16 mouse cellular contexts compared by ENCODE assay signal in genomic region chr1:170829781-170830180, GRCm38 (mm10). TPM values are rescaled to one million over a fixed set of nuclear protein-coding genes. Genes with fewer than 3 reads are reported as not detected.
DNase-seq lines count a peak whose midpoint lies in the region.
"Had no signal": no experiment of that assay in that cellular context is flagged by ENCODE, and none has a peak within 500 bp of the region (broad histone marks: within the 10 kb centered on the region; RNA-seq: fewer than 3 reads in every experiment).

No protein-coding gene starts in this region.

- peak; percentile 45 for DNase-seq in heart, adult 11 months
- DNase-seq in heart, adult 8-10 months (ENCODE audit: low spot score) = no peak
- peak; percentile 66 for DNase-seq in 416B (ENCODE audit: low read depth)
- peak; percentile 8 for DNase-seq in fibroblast of lung, adult 2 months (ENCODE audit: low read depth)
- DNase-seq in testis, postnatal 10 days (ENCODE audit: low spot score) = no peak
- no peak for DNase-seq in lung, postnatal 4 days
- DNase-seq: adrenal gland, adult 2 months; adrenal gland, postnatal 10 days; cerebellum, adult 11 months; cerebellum, adult 18-20 months; cerebellum, adult 8-10 months; cerebellum, adult 9-11 months; cerebellum, postnatal 14 days; cerebellum, postnatal 36 days; embryo, embryonic 11 days had no signal

RNA-seq across cellular contexts. Expression of gene Atf6, which starts 37.8 kb away (rescaled TPM):
- 10 to 100 TPM; 70.6 to 81.4 (median 76.4) TPM for total RNA-seq in heart, adult 8-10 months (2022)

RNA-seq across cellular contexts. Expression of gene Gm26620, which starts 55.1 kb away (rescaled TPM):
- under 1 TPM in 3 of 4 experiments, not detected in 1; 0.44 to 0.68 (median 0.57) TPM for total RNA-seq in heart, adult 8-10 months (2022)
- total RNA-seq: common myeloid progenitor, adult 5-6 weeks had no signal

RNA-seq across cellular contexts. Expression of gene Dusp12, which starts 55.6 kb away (rescaled TPM):
- 1 to 10 TPM; 7.6 to 8.9 (median 8.3) TPM for total RNA-seq in heart, adult 8-10 months (2022)

Comparison
In these comparisons a context has a peak if more than half of its experiments do, and no peak if none do; other contexts are left out.
1. DNase-seq: peak in heart, adult 11 months (single experiment), 416B (single experiment) and fibroblast of lung, adult 2 months (single experiment); none in heart, adult 8-10 months (single experiment), testis, postnatal 10 days (single experiment) and lung, postnatal 4 days (0 of 2).